Mouse (Mus musculus): ENCODE results near the gene Pidd1. TPM values are rescaled to one million over a fixed set of nuclear protein-coding genes. Genes with fewer than 3 reads are reported as not detected.
A peak's percentile ranks its signal among the peaks of the same experiment; 100 is the strongest.

Gene Pidd1
- polyA plus RNA-seq, 1 experiment, result 7.1 TPM

DNA sequence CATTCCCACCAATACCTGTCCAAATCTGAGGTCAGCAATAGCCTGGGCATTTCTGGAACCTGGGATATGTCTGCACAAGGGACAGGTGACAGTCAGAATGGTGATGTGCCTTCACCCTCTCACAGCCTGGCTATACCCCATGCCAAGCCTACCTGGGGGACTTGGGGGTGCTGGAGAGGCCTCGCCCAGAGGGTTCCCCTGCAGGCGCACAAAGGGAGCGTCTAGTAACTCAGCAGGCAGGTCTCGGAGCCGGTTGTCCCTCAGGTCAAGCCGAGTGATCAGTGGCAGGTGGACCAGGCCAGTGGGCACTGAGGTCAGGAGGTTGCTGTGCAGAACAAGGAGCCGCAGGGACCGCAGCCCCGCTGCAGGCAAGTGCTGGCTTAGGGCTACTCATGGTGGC is 2.4 kb downstream of the Pidd1 start:
- Histone ChIP-seq H3K4me3 (replicated peaks; ENCODE audit: extremely low read depth, low read depth, low read length) (no peak overlapping the region), H3K4me1 (ENCODE audit: control insufficient read depth, insufficient read depth, low read length) (peaks cover 8% of the 10 kb centered on the region; the same call in 1 of the 2 replicates)
- TF ChIP-seq CTCF (IDR thresholded peaks at IDR 0.05; ENCODE audit: insufficient read depth, low read length), result no peak
- no peak for TF ChIP-seq POLR2A (IDR thresholded peaks at IDR 0.05; ENCODE audit: borderline replicate concordance, extremely low read depth, low read depth, low read length)
- no peak for DNase-seq
- WGBS, result 95% methylated on average over 9 of the region's 9 CpGs

DNA sequence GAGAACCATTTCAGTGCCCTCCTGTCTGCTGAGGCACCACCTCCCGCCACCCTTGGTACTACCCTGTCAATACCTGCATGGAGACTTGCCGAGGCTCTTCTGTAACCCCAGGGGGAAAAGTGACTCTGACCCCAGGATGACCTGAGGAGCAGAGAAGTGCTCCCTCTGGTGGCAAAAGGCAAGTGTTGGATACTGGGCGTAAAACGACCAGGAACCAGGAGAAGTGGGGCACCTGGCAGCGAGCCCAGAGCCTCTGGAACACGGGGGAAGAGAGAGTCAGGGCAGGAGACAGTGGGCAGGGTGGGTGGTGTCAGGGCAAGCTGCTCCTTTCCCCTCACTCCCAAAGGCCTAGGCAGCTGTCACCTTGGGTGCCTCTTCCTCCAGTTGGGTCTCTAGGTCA is 3.2 kb downstream of the Pidd1 start:
- Histone ChIP-seq H3K4me1 (ENCODE audit: control insufficient read depth, insufficient read depth, low read length) (peaks cover 10% of the 10 kb centered on the region), H3K4me3 (replicated peaks; ENCODE audit: extremely low read depth, low read depth, low read length) (no peak overlapping the region)
- TF ChIP-seq CTCF (IDR thresholded peaks at IDR 0.05; ENCODE audit: insufficient read depth, low read length), result peak; percentile 71
- no peak for TF ChIP-seq POLR2A (IDR thresholded peaks at IDR 0.05; ENCODE audit: borderline replicate concordance, extremely low read depth, low read depth, low read length)
- 25% methylated on average over 6 of the region's 6 CpGs for WGBS
- peak; percentile 54 for DNase-seq

DNA sequence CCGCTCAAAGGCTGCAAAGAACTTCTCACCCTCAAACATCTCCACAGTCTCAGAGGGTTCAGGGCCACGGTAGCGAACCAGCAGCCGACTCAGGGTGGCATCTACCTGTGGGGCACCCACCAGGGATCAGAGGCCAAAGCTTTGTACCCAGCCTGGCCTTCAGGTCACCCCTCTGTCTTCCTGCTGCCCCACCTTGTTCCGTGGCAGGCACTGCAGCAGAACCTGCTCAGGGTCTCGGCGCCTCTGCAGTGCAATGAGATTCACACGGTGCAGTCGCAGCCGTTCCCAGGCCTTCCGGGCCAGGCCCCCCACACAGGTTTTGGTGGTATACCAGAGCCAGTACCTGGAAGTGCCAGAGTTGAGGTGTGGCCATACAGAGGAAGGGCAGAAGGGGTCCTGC is 4.0 kb downstream of the Pidd1 start:
- TF ChIP-seq POLR2A (IDR thresholded peaks at IDR 0.05; ENCODE audit: borderline replicate concordance, extremely low read depth, low read depth, low read length), result no peak
- TF ChIP-seq CTCF (IDR thresholded peaks at IDR 0.05; ENCODE audit: insufficient read depth, low read length), result no peak
- WGBS, result 94% methylated on average over 11 of the region's 11 CpGs
- DNase-seq, result no peak
- Histone ChIP-seq H3K4me1 (ENCODE audit: control insufficient read depth, insufficient read depth, low read length) (peaks cover 15% of the 10 kb centered on the region), H3K4me3 (replicated peaks; ENCODE audit: extremely low read depth, low read depth, low read length) (no peak overlapping the region)

DNA sequence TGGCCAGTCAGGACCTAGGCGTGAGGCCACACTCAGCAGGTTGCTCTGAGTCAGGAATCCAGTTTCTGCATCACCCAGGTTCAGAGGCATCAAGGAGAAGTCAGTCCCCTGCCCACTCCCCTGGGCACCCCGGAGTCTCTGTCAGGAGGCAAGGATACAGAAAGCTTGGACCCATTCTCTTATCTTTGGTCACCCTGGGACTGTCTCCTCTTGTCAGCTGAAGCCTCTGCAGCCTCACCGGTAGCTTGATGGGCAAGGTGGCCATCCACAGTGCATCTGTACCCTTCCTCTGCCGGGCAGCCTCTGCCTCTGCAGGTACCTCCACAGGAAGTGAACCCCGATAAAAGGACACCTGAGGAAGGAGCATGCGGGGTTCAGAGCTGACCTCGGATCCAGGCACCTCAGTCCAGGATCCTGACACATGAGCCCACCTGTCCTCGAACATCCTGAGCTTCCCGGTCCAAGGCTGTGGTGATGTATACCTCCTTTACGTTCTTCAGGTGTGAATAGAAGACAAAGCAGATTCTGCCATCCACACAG is 4.6 kb downstream of the Pidd1 start:
- no peak for TF ChIP-seq CTCF (IDR thresholded peaks at IDR 0.05; ENCODE audit: insufficient read depth, low read length)
- TF ChIP-seq POLR2A (IDR thresholded peaks at IDR 0.05; ENCODE audit: borderline replicate concordance, extremely low read depth, low read depth, low read length), result no peak
- H3K4me1 ChIP-seq (ENCODE audit: control insufficient read depth, insufficient read depth, low read length), result peaks cover 18% of the 10 kb centered on the region
- DNase-seq, result no peak

DNA sequence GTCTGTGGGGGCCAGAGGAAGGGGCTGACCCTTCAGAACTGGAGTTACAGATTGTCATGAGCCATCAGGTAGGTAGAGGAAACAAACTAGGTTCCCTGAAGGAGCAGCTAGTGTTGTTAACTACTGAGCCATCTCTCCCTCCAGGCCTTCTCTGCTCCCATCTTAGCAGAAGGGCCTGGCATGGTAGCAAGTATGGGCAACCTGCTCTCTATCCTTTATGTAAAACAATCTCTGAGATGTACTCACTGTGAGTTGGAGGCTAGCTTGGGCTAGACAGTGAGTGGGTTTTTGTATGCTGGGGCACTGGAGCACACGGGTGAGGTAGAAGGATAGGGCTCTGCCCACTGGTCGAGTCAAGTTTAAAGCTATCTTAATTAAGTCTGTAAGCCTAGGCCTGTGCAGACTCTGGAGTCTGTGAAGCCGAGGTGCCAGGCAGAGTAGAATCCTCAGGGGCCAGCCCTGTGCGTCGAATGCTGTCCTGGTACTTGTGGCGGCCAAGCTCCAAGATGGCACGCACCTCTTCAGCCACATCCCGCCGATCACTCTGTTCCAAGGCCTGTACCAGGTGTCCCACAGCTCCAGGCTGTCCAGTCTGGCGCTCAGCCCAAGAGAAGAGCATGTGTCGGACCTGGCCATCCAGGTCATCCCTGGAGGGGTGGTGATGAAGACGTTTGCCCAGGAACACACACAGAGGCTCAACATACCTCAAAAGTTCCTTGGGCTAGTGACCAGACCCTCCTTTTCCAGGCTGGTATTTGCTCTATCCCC is 5.4 kb downstream of the Pidd1 start:
- Histone ChIP-seq H3K4me3 (replicated peaks; ENCODE audit: extremely low read depth, low read depth, low read length) (no peak overlapping the region), H3K4me1 (ENCODE audit: control insufficient read depth, insufficient read depth, low read length) (peaks cover 15% of the 10 kb centered on the region)
- 93% methylated on average over 12 of the region's 12 CpGs for WGBS
- no peak for TF ChIP-seq CTCF (IDR thresholded peaks at IDR 0.05; ENCODE audit: insufficient read depth, low read length)
- no peak for TF ChIP-seq POLR2A (IDR thresholded peaks at IDR 0.05; ENCODE audit: borderline replicate concordance, extremely low read depth, low read depth, low read length)
- no peak for DNase-seq

More for the DNA sequence above, 4.6 kb downstream of the Pidd1 start:
- WGBS, result 97% methylated on average over 10 of the region's 10 CpGs
- H3K4me3 ChIP-seq (replicated peaks; ENCODE audit: extremely low read depth, low read depth, low read length), result no peak overlapping the region

DNA sequence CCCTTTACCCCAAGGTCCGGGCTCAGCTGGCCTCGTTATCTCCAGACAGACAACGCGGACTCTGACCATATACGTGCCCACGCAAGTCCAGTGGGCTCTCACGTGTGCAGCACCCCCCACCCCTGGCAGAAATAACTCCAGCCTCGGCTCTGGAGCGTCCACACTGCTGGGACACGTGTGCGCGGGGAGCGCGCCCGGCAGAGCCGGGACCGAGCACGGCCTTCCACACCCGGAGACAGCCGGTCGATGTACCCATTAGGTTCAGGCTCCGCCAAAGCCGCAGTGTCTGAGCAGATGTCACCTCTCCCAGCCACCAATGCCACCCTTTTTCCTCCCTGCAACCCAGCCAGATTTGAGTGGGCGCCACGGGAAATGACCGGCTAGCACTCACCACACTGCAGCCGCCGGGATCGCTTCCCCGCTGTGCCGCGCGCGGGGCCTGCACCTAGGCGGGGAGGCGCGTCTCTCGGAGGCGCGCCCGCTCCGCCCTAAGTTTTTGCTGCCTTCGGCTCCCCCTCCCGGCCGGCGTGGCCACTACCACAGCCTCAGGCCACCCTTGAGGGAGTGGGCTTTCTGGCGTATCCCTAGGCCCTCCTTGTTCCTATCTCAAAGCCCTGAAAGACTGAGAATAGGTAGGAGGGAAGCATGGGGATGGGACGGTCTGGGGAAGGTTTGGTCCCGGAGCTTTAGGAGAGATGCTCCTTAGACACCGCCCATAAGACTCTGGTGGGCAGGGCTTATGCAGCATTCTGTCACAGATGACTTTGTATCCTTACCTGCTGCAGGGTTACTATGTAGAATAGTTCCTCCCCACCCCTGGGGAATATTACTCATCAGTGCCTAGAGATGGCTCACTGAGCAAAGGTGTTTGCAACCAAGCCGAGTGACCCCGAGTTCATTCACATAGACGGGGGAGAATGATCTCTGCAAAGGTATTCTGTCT is 6.4 kb downstream of the Pidd1 start, which contains the start of gene Slc25a22:
Slc25a22 (minus strand) TSS at position 715 of the 943 bp plus-strand sequence.
- peak within 1 kb of the TSS; percentile 75 for H3K4me3 ChIP-seq (replicated peaks; ENCODE audit: extremely low read depth, low read depth, low read length)
- H3K4me1 ChIP-seq (ENCODE audit: control insufficient read depth, insufficient read depth, low read length), result peaks cover 13% of the 10 kb centered on the region
- WGBS, result 6% methylated on average over 53 of the region's 53 CpGs
- peak; percentile 84 for DNase-seq
- TF ChIP-seq CTCF (IDR thresholded peaks at IDR 0.05; ENCODE audit: insufficient read depth, low read length) (peak; percentile 55), POLR2A (IDR thresholded peaks at IDR 0.05; ENCODE audit: borderline replicate concordance, extremely low read depth, low read depth, low read length) (peak; percentile 73; the same call in 1 of the 2 replicates)

DNA sequence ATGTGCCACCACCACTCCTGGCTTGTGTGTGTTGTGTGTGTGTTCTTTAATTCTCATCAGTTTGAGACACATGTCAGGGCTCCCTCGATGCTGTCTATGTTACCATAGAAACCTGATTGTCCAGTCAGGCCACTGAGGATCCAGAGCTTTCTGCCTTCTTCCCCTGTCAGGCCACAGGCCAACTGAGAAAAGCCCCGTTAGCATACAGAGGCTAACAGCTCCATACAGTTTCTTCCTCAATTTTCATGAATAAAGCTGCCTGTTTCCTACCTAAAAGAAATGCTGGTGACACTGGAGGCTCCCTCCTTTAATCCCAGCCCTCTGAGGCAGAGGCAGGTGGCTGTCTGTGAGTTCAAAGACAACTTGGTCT is 7.3 kb downstream of the Pidd1 start:
- no peak overlapping the region for H3K4me3 ChIP-seq (replicated peaks; ENCODE audit: extremely low read depth, low read depth, low read length)
- DNase-seq, result no peak
- TF ChIP-seq POLR2A (IDR thresholded peaks at IDR 0.05; ENCODE audit: borderline replicate concordance, extremely low read depth, low read depth, low read length), result no peak
- no peak for TF ChIP-seq CTCF (IDR thresholded peaks at IDR 0.05; ENCODE audit: insufficient read depth, low read length)

DNA sequence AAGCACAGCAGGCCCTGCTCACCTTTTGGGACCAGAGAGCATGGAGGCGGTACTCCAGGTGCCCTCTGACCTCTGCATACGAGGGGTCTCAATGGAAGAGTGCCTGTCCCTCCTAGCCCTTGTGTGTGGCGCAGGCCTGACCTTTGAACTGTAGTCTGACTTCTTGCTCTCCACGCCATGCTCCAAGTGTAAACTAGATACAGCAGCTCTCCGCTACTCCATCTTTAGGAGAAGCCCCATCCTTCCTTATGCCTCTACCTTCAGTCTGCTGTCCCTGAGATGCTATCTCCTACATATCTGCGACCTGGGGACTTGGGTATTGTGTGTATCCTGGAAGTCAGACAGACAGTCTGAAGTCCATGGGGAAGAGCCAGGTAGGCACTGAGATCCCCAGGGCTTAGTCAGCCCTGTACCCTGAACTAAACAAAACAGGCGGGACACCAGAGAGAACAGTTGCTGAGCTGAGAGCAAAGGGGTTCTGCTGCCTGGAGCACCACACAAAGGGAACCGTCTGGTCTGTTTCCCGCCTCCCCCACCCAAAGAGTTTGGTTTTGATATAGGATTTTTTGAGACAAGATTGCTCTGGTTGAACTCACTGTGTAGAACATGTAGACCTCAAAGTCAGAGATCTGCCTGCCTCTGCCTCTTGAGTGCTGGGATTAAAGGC is 7.8 kb downstream of the Pidd1 start:
- no peak for DNase-seq
- TF ChIP-seq CTCF (IDR thresholded peaks at IDR 0.05; ENCODE audit: insufficient read depth, low read length) (no peak), POLR2A (IDR thresholded peaks at IDR 0.05; ENCODE audit: borderline replicate concordance, extremely low read depth, low read depth, low read length) (no peak)
- WGBS, result 77% methylated on average over 9 of the region's 9 CpGs
- Histone ChIP-seq H3K4me1 (ENCODE audit: control insufficient read depth, insufficient read depth, low read length) (peaks cover 13% of the 10 kb centered on the region), H3K4me3 (replicated peaks; ENCODE audit: extremely low read depth, low read depth, low read length) (no peak overlapping the region)

More for the DNA sequence above, 7.3 kb downstream of the Pidd1 start:
- H3K4me1 ChIP-seq (ENCODE audit: control insufficient read depth, insufficient read depth, low read length), result peaks cover 13% of the 10 kb centered on the region
- 46% methylated on average over 2 of the region's 2 CpGs for WGBS

Measured in lung, adult 2 months (tissue).